Mouse (Mus musculus) layer of hippocampus, postnatal 10 days (tissue): ENCODE measurements around the gene Ppip5k2. TPM values are rescaled to one million over a fixed set of nuclear protein-coding genes. Genes with fewer than 3 reads are reported as not detected.

Experiments
- DNase-seq, 2 experiments: peaks; one replicate each; pipeline ENCODE4 v3.0.0; 2021; ENCODE audit warnings: low spot score in 2 of 2
- total RNA-seq, 2 experiments: library from RNA; stranded (reverse); gene quantifications; 2 replicates each; pipeline ENCODE4 v1.2.3; 2021

Ppip5k2 gene
- total RNA-seq, 2 experiments from 2014 or later = 24.2 to 28.3 TPM

GRCm38 (mm10) chr1:97661406-97662241 is 108.6 kb downstream of the Ppip5k2 start, which contains the start of gene D1Ertd622e:
D1Ertd622e (minus strand) TSS chr1:97662074.
- DNase-seq = peak; percentile 76 to 84

GRCm38 (mm10) chr1:97660687-97661405 is 109.4 kb downstream of the Ppip5k2 start:
- peak; percentile 75 to 79 for DNase-seq

GRCm38 (mm10) chr1:97659405-97659804 is 110.8 kb downstream of the Ppip5k2 start:
- DNase-seq = no peak

- no peak for DNase-seq
These were observed 112.4 kb downstream of the Ppip5k2 start for GRCm38 (mm10) chr1:97657786-97658185.

- no peak for DNase-seq
These were observed 113.0 kb downstream of the Ppip5k2 start for GRCm38 (mm10) chr1:97657201-97657600.

Other genes with a start within 250 kb of the Ppip5k2 start
- 10 to 100 TPM; 40.8 to 46.7 TPM for gene D1Ertd622e, start 108.3 kb downstream of the Ppip5k2 start, total RNA-seq
- 1 to 10 TPM; 7.5 to 8.8 TPM for gene Gin1, start 239 bp downstream of the Ppip5k2 start, total RNA-seq